Mouse (Mus musculus) stomach, postnatal 0 days (tissue): ENCODE results near the gene Ddn. TPM values are rescaled to one million over a fixed set of nuclear protein-coding genes. Genes with fewer than 3 reads are reported as not detected.

ENCODE experiments used
- ATAC-seq: fragments of 200-750 bp; cut with Nextera tagmentation; 2 replicates; pipeline ENCODE4 v1.8.0; 2017; ENCODE audit not compliant: low FRiP score, low TSS enrichment
- DNase-seq: peaks from one replicate; pipeline ENCODE4 v3.0.0-alpha.2; 2016; ENCODE audit warnings: low spot score
- H3K27ac ChIP-seq: fragments of 300-500 bp; sonication (generic); replicated peaks from 2 replicates; pipeline ENCODE4 v1.5.1; 2014; ENCODE audit warnings: mild to moderate bottlenecking, control low read depth
- H3K27me3 ChIP-seq: fragments of 300-500 bp; sonication (generic); 2 replicates; pipeline ENCODE4 v1.6.1; 2014; ENCODE audit warnings: low read length; ENCODE audit not compliant: control insufficient read depth, insufficient read depth
- H3K36me3 ChIP-seq: fragments of 300-500 bp; sonication (generic); 2 replicates; pipeline ENCODE4 v1.6.1; 2014; ENCODE audit warnings: low read length, mixed read lengths; ENCODE audit not compliant: control insufficient read depth, insufficient read depth
- H3K4me1 ChIP-seq: fragments of 300-500 bp; sonication (generic); replicated peaks from 2 replicates; pipeline ENCODE4 v1.6.1; 2014; ENCODE audit warnings: antibody characterized with exemption; ENCODE audit not compliant: control insufficient read depth, insufficient read depth
- H3K4me2 ChIP-seq: fragments of 300-500 bp; sonication (generic); replicated peaks from 2 replicates; pipeline ENCODE4 v1.6.1; 2014; ENCODE audit warnings: low read depth, mild to moderate bottlenecking, control low read depth, moderate library complexity
- H3K4me3 ChIP-seq: fragments of 300-500 bp; sonication (generic); 2 replicates; pipeline ENCODE4 v1.5.1; 2014; ENCODE audit warnings: low read depth, low read length, control low read depth
- H3K9ac ChIP-seq: fragments of 300-500 bp; sonication (generic); 2 replicates; pipeline ENCODE4 v1.6.1; 2014; ENCODE audit warnings: mild to moderate bottlenecking, low read length, control low read depth, mixed read lengths
- H3K9me3 ChIP-seq: fragments of 300-500 bp; sonication (generic); 2 replicates; pipeline ENCODE4 v1.6.1; 2016; ENCODE audit warnings: low read length; ENCODE audit not compliant: control insufficient read depth
- CTCF ChIP-seq: IDR thresholded peaks from 2 replicates; pipeline ENCODE4 v1.5.1; 2016; ENCODE audit warnings: antibody characterized with exemption, low read depth, mild to moderate bottlenecking, moderate library complexity
- EP300 ChIP-seq: optimal IDR thresholded peaks from 2 replicates; pipeline ENCODE3; 2016; ENCODE audit warnings: antibody characterized with exemption
- WGBS: fragments of 180-500 bp; shearing (Covaris S2); extraction: QIAGEN DNeasy Blood & Tissue Kit; methylation state at CpG from one replicate; pipeline ENCODE4 v1.1.7; 2014; 5-methylcytosine and 5-hydroxymethylcytosine counted together
- polyA plus RNA-seq: library from polyadenylated mRNA; unstranded; fragments of >200 nt; fragmentation: Nextera tagmentation; extraction: Ambion mirVana; gene quantifications from 2 replicates; pipeline ENCODE4 v1.2.1, GENCODE M21; 2015

Ddn gene
- polyA plus RNA-seq, 1 experiment from 2014 or later = not detected

DNA sequence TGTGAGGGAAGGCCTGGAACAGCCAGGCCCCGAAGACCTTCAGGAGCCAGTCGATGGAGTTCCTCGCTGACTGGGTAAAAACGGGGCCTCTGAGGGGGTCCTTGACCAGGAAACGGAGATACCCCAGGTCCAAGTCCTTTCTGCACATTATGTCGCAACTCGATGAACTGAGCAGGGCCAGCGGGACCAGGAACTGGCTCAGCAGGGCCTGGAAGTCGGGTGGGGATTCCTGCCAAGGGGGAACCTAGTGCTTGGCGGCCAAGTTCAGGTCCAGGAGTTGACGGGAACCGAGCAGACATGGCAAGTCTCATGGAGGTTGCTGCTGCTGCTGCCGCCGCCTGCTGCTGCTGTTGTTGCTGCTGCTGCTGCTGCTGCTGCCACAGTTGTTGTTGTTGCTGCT lies 41.4 kb upstream of the Ddn start:
- peaks cover 71% of the 10 kb centered on the region for H3K36me3 ChIP-seq
- ATAC-seq = no peak
- H3K27ac ChIP-seq = no peak overlapping the region
- H3K4me2 ChIP-seq = no peak overlapping the region
- TF ChIP-seq CTCF (no peak), EP300 (no peak)
- no peaks in the 10 kb centered on the region for H3K27me3 ChIP-seq
- no peaks in the 10 kb centered on the region for H3K9me3 ChIP-seq
- no peak overlapping the region for H3K9ac ChIP-seq
- DNase-seq = no peak
- H3K4me1 ChIP-seq = no peaks in the 10 kb centered on the region
- H3K4me3 ChIP-seq = no peak overlapping the region
- 88% methylated on average over 14 of the region's 14 CpGs for WGBS

- Histone ChIP-seq H3K9me3 (no peaks in the 10 kb centered on the region), H3K27me3 (no peaks in the 10 kb centered on the region), H3K9ac (no peak overlapping the region), H3K36me3 (peaks cover 74% of the 10 kb centered on the region), H3K27ac (no peak overlapping the region), H3K4me2 (no peak overlapping the region), H3K4me3 (no peak overlapping the region), H3K4me1 (no peaks in the 10 kb centered on the region)
- 82% methylated on average over 16 of the region's 16 CpGs for WGBS
- TF ChIP-seq EP300 = no peak
- no peak for TF ChIP-seq CTCF
- DNase-seq = no peak
- no peak for ATAC-seq
Measured at GRCm38 (mm10) chr15:98849956-98850600, 40.8 kb upstream of the Ddn start.

GRCm38 (mm10) chr15:98849165-98849564 lies 39.9 kb upstream of the Ddn start:
- 96% methylated on average over 10 of the region's 11 CpGs for WGBS
- H3K9me3 ChIP-seq = no peaks in the 10 kb centered on the region
- H3K4me3 ChIP-seq = no peak overlapping the region
- H3K4me2 ChIP-seq = no peak overlapping the region
- H3K4me1 ChIP-seq = no peaks in the 10 kb centered on the region
- H3K27ac ChIP-seq = no peak overlapping the region
- no peaks in the 10 kb centered on the region for H3K27me3 ChIP-seq
- no peak for TF ChIP-seq EP300
- TF ChIP-seq CTCF = no peak
- no peak for DNase-seq
- no peak overlapping the region for H3K9ac ChIP-seq
- H3K36me3 ChIP-seq = peaks cover 73% of the 10 kb centered on the region
- ATAC-seq = no peak

DNA sequence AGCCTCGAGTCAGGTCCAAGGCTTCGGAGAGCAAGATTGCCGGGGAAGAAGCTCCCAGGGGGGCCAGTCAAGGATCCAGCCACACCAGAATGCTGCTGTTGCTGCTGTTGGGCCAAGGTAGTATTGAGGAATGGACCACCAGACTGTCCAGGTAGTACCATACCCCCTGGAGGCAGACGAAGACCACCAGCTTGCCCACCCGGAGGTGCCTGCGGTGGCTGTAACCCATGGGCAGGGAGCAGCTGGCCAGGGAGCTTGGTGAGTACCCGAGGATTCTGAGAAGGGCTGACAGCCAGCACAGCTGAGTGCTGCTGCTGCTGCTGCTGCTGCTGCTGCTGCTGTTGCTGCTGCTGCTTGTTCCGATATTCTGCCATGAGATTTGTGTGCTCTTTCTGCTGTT lies 36.9 kb upstream of the Ddn start:
- H3K27me3 ChIP-seq = no peaks in the 10 kb centered on the region
- no peaks in the 10 kb centered on the region for H3K4me1 ChIP-seq
- H3K27ac ChIP-seq = no peak overlapping the region
- WGBS = 81% methylated on average over 6 of the region's 8 CpGs
- H3K36me3 ChIP-seq = peaks cover 68% of the 10 kb centered on the region
- H3K9me3 ChIP-seq = no peaks in the 10 kb centered on the region
- H3K4me2 ChIP-seq = no peak overlapping the region
- no peak for TF ChIP-seq CTCF
- no peak for TF ChIP-seq EP300
- DNase-seq = no peak
- no peak for ATAC-seq
- no peak overlapping the region for H3K4me3 ChIP-seq
- no peak overlapping the region for H3K9ac ChIP-seq

- DNase-seq = no peak
- Histone ChIP-seq H3K27me3 (no peaks in the 10 kb centered on the region), H3K27ac (no peak overlapping the region), H3K4me3 (no peak overlapping the region), H3K9me3 (no peaks in the 10 kb centered on the region), H3K4me2 (no peak overlapping the region), H3K36me3 (peaks cover 71% of the 10 kb centered on the region), H3K9ac (no peak overlapping the region), H3K4me1 (no peaks in the 10 kb centered on the region)
- WGBS = 77% methylated on average over 2 of the region's 2 CpGs
- TF ChIP-seq CTCF (no peak), EP300 (no peak)
- no peak for ATAC-seq
Measured at GRCm38 (mm10) chr15:98845149-98845548, 35.9 kb upstream of the Ddn start.

DNA sequence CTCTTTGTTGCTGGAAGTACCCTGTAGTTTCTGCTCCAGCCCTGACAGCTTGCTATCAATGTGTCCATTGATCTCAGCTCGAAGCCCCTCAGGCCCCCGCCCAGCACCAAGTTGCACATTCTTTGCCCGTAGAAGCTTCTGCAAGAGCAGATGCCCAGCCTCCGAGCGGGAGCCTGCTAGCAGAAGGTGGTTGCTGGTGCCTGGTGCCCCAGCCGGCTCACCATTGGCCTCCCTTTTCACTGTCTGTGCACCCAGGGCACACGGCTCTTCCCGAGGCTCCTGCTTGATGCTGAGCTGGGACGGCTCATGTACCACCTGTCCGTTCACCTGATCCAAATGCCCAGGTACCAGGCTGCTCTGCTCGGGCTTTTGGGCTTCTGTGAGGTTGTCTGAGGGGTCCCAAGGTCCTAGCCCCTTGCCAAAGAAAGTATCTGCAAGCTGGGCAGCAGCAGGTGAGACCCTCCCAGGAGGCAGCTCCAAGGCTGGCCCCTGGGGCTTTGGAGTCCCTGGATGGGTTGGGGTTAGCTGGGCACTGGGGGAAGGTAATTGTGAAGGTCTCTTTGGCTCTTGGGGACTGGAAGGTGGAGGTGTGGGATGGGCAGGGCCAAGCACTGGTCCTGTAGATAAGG lies 34.4 kb upstream of the Ddn start:
- ATAC-seq (no peak), DNase-seq (no peak)
- TF ChIP-seq EP300 = no peak
- no peak for TF ChIP-seq CTCF
- no peak overlapping the region for H3K9ac ChIP-seq
- 91% methylated on average over 11 of the region's 11 CpGs for WGBS
- no peak overlapping the region for H3K4me3 ChIP-seq
- H3K9me3 ChIP-seq = no peaks in the 10 kb centered on the region
- no peaks in the 10 kb centered on the region for H3K27me3 ChIP-seq
- H3K36me3 ChIP-seq = peaks cover 69% of the 10 kb centered on the region
- H3K4me1 ChIP-seq = no peaks in the 10 kb centered on the region
- H3K4me2 ChIP-seq = no peak overlapping the region
- H3K27ac ChIP-seq = no peak overlapping the region
